Mouse (Mus musculus): ENCODE data around the gene Car1. TPM values are rescaled to one million over a fixed set of nuclear protein-coding genes. Genes with fewer than 3 reads are reported as not detected.
"Not testable (repeated sequence)": the region's sequence is repeated elsewhere in the genome, so short reads cannot be mapped to it uniquely, and the experiment has no call there.

Gene Car1
- total RNA-seq, 2 experiments from 2014 or later: 0.29 to 0.31 TPM

DNA sequence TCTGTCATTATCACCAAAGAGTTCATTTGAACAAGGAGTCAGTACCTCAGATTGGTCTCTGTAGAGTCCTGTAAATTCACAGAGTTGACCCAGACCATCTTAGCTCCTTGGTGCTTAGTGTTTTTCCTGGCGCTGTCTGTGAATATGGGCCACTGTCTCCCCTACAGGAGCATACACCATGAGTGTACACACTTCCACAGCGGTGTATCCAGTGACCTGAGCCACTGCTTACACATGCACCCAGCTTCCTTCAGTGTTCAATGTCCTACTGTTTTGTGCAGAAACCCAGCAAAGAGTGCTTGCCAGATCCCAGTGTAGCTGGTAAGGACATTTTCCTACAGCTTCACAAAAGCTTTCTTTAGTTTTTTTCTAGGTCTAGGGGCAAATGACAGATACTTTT is 22.8 kb downstream of the Car1 start:
- DNase-seq (ENCODE audit: low spot score in 2 of 2): no peak

DNA sequence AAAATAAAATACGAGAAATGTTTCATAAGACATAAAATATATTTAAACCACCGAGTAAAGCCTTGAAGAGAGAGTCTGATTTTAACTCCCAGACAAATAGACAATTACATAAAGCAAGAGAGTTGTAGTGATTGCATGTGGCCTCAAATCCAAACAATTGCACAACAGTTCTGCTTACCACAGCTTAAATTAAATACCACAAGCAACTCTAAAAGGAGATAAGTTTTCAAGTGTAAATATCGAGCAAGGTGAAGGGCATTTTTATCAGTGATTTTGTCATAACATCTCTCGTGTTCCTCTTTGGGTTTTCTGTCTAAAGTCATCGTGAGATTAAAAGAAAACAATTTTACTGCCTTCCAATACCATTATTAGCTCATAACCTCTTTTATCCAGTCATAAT is 25.0 kb downstream of the Car1 start:
- not testable (repeated sequence) for DNase-seq (ENCODE audit: low spot score in 2 of 2)

DNA sequence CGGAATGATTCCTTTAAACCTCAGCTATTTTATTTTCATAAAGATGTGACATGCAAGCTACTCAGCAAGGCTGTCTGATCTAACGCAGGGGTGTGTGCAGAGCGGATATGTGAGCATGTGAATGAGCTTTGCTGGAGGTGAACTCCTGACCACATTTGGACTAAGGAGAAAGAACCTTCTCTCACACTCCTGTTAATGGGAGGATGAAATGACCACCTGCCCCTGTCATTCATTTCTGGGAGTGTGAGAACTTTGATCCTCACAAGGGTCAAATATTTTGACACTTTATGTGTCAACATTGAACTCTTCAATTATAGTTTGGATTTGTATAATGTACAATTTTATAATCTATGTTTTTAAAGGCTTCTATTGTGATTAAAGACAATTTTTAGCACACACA is 25.8 kb downstream of the Car1 start:
- not testable (repeated sequence) for DNase-seq (ENCODE audit: low spot score in 2 of 2)

DNA sequence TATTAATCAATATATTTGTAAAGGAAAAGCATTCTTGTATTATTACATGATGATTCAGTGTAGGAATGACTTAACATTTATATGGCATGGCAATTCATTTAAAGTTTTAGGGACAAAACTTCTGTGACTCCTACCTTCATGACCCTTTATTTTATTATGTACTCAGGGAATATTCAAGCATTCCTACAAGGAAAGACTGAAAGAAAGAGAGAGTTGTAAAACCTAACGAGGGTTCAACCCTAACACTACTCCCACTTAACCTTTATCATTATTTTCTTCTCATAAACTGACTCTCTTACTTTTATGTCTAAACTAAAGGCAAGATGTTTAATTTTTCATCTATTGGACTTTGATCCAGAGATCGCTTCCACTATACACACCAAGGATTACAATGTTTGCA is 28.0 kb downstream of the Car1 start:
- DNase-seq (ENCODE audit: low spot score in 2 of 2): no peak

DNA sequence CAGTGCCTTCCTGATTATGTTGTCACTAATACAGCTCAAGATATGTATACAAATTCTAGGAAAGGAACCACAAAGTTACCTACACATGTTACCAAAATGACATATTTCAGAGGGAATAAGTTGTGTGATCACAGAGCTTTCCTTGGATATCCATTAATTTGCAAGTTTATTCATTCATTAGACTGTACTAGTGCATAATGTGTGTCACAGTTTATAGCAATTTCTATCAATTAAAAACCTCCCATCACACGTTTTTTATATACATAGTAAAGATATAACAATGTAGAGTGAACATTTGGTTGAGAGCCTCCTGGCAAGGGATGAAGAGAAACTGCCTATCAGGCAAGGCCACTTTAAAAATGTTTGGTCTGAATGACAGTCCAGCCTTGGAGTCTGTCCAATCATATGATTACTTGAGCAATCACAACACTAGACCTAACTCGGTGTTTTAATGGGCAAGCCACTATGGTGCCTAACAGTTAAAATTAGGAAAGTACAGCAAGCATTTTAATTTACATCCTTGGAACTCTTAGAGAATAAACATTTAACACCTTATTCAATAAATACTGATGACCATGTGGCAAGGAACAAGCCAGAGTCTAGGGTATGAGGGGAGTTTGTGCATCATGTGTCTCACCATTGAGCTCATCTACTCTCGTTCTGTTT is 31.5 kb downstream of the Car1 start:
- DNase-seq (ENCODE audit: low spot score in 2 of 2): not testable (repeated sequence)

DNA sequence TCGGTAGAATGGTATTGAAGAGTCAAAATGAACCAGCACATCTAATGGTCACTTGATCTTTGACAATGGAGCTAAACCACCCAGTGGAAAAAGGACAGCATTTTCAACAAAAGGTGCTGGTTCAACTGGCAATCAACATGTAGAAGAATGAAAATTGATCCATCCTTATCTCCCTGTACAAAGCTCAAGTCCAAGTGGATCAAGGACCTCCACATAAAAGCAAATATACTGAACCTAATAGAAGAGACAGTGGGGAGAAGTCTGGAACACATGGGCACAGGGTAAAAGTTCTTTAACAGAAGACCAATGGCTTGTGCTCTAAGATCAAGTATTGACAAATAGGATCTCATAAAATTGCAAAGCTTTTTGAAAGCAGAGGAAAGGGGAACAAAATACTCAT is 33.6 kb downstream of the Car1 start:
- DNase-seq (ENCODE audit: low spot score in 2 of 2): not testable (repeated sequence)

DNA sequence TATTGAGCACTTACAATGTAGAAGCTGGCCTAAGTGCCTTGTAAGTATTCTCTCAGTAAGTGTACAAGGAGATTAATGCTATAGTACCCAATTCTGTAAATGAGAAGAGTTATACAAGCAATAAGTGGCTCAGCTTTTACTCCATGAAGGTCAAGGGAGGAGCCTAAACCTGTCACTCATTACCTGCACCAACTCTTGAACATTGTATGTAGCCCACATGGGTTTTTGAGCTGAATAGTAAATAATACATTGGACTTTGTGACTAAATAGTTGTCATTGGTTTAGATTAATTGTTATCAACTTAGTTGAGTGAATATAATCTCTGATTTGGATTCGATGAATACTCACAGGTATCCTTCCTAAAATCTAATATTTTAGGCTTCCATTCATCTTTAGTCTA is 35.7 kb downstream of the Car1 start:
- not testable (repeated sequence) for DNase-seq (ENCODE audit: low spot score in 2 of 2)

DNA sequence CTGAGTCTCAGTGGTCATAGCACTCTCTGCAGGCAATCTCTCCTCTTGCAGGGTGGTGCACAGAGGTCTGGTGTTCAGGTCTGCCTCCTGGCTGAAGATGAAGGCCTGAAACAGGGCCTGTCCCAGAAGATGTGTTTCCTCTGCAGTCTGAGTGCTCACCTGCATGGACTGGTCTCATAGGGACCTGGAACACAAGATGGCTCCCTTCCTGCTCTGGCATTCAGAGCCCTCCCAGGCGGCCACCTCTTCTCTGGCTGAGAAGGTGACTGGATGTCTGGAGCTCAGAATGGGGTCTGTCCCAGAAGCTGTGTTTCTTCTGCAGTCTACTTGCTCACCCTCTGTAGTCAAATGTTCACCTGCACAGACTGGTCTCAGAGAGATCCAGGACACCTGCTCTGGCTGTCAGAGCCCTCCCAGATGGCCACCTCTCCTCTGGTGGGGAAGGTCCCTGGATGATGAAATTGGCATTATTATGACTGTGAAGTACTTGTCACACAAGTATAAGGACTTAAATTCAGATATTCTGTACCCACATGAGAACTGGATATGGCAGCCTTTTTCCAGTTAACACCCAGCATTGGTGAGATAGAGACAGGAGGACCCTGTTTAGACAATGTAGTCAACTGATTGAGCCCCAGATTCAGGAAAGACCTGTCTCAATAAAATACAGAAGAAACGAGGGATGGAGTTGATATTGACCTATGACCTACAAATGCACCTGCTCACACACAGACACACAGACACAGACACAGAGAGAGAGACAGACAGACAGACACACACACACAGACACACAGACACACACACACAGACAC is 43.2 kb downstream of the Car1 start:
- DNase-seq (ENCODE audit: low spot score in 2 of 2): no peak

DNA sequence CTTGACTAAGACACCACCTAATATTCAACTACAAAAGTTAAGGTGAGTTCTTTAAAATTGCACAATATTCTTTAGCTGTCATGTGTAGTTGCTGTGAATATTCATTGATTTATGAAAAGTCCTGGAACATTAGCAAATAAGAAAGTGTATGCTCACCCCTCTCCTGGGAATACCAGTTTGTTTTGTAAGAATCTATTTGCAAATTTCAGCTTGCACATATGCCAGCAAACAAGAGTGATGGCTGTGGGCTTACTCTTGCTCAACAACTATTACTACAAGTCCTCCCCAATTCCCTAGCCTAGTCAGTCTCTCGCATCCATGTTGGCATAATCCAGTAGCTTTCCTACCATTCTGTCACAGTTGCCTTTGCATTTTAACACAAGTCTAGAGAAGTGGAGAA is 52.5 kb downstream of the Car1 start:
- DNase-seq (ENCODE audit: low spot score in 2 of 2): no peak

DNA sequence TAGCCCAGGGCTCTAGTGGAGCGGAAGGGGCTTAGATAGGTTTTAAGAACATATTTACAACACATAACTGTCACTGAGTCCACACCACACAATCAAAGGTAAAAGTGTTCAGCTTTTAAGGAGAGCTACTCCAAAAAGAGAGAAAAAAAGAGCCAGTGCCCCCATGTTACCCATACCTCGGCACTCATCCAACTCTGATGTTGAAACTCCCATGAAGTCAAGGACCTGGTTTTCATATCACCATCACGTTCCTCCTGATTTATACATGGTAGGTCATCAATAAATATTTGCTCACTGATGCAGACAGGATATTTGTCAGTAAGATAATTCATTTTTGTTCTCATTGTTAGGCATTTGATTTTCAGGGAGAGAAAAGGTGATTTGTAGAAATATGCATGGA is 62.1 kb downstream of the Car1 start:
- DNase-seq (ENCODE audit: low spot score in 2 of 2): no peak

DNA sequence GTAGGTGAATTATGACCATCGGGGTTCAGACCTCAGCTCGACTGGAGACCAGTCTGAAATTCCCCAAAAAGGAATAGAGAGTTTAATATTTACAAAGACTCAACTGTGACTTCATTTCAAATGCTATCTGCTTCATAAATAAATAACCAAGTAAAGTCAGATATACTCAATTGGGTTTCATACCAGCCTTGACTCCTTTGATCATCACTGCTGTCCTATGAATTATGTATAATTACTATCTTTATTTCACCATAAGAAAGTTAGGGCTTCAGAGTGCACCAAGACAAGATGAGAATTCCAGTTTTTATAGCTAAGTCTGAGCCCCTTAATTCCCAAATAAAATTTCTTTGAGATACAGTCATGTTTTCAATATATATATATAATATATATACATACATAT is 69.9 kb downstream of the Car1 start:
- no peak for DNase-seq (ENCODE audit: low spot score in 2 of 2)

DNA sequence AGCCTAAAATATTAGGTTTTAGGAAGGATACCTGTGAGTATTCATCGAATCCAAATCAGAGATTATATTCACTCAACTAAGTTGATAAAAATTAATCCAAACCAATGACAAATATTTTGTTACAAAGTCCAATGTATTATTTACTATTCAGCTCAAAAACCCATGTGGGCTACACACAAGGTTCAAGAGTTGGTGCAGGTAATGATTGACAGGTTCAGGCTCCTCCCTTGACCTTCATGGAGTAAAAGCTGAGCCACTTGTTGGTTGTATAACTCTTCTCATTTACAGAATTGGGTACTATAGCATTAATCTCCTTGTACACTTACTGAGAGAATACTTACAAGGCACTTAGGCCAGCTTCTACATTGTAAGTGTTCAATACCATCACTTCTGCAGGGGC is 80.7 kb downstream of the Car1 start:
- DNase-seq (ENCODE audit: low spot score in 2 of 2): not testable (repeated sequence)

DNA sequence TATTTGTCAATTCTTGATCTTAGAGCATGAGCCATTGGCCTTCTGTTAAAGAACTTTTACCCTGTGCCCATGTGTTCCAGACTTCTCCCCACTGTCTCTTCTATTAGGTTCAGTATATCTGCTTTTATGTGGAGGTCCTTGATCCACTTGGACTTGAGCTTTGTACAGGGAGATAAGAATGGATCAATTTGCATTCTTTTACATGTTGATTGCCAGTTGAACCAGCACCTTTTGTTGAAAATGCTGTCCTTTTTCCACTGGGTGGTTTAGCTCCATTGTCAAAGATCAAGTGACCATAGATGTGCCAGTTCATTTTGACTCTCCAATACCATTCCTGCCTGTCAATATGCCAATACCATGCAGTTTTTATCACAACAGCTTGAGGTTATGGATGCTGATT is 82.7 kb downstream of the Car1 start:
- not testable (repeated sequence) for DNase-seq (ENCODE audit: low spot score in 2 of 2)

Other genes starting within 250 kb of the Car1 start
- 100 to 1,000 TPM; 110 to 116 TPM for gene 1810022K09Rik, start 197.1 kb downstream of the Car1 start, total RNA-seq (2021)
- 1 to 10 TPM in 1 of 2 experiments, under 1 TPM in 1; 0.91 to 1.5 TPM for gene Car13, start 166.6 kb downstream of the Car1 start, total RNA-seq (2021)
- gene Car3, start 55.1 kb upstream of the Car1 start, total RNA-seq (2021): 1,000 to 10,000 TPM; 1,435 to 1,848 TPM
- 1 to 10 TPM; 4.6 to 6.4 TPM for gene Car2, start 77.9 kb upstream of the Car1 start, total RNA-seq (2021)

Measured in gastrocnemius, postnatal 4 days (tissue).